Mouse (Mus musculus) liver, embryonic 13.5 days (tissue): Measurements from ENCODE around the gene Ankrd54. TPM values are rescaled to one million over a fixed set of nuclear protein-coding genes. Genes with fewer than 3 reads are reported as not detected.
A peak's percentile ranks its signal among the peaks of the same experiment; 100 is the strongest.

ENCODE experiments used
- ATAC-seq: fragments of 200-750 bp; cut with Nextera tagmentation; 2 replicates; pipeline ENCODE4 v1.8.0; 2017; ENCODE audit warnings: low read depth, mild to moderate bottlenecking, moderate number of reproducible peaks, moderate library complexity
- DNase-seq: peaks from one replicate; pipeline ENCODE4 v3.0.0; 2022
- H3K27ac ChIP-seq: fragments of 300-500 bp; sonication (generic); 2 replicates; pipeline ENCODE4 v1.5.1; 2015; ENCODE audit warnings: moderate library complexity, mild to moderate bottlenecking, inconsistent platforms
- H3K27me3 ChIP-seq: fragments of 300-500 bp; sonication (generic); 2 replicates; pipeline ENCODE4 v1.6.1; 2015; ENCODE audit warnings: mild to moderate bottlenecking, inconsistent platforms
- H3K36me3 ChIP-seq: fragments of 300-500 bp; sonication (generic); 2 replicates; pipeline ENCODE4 v1.6.1; 2015; ENCODE audit warnings: mild to moderate bottlenecking, inconsistent platforms
- H3K4me1 ChIP-seq: fragments of 300-500 bp; sonication (generic); replicated peaks from 2 replicates; pipeline ENCODE4 v1.6.1; 2015; ENCODE audit warnings: inconsistent platforms
- H3K4me2 ChIP-seq: fragments of 300-500 bp; sonication (generic); 2 replicates; pipeline ENCODE4 v1.6.1; 2015; ENCODE audit warnings: inconsistent platforms, mild to moderate bottlenecking, moderate library complexity
- H3K4me3 ChIP-seq: fragments of 300-500 bp; sonication (generic); replicated peaks from 2 replicates; pipeline ENCODE4 v1.5.1; 2015; ENCODE audit warnings: mild to moderate bottlenecking, inconsistent platforms
- H3K9ac ChIP-seq: fragments of 300-500 bp; sonication (generic); 2 replicates; pipeline ENCODE4 v1.6.1; 2015; ENCODE audit warnings: mild to moderate bottlenecking, inconsistent platforms
- H3K9me3 ChIP-seq: fragments of 300-500 bp; sonication (generic); replicated peaks from 2 replicates; pipeline ENCODE4 v1.6.1; 2016; ENCODE audit warnings: inconsistent platforms
- WGBS: fragments of 180-500 bp; shearing (Covaris S2); methylation state at CpG from one replicate; pipeline ENCODE4 v1.1.7; 2015; ENCODE audit not compliant: insufficient replicate concordance; 5-methylcytosine and 5-hydroxymethylcytosine counted together
- polyA plus RNA-seq: library from polyadenylated mRNA; unstranded; fragments of >200 nt; fragmentation: Nextera tagmentation; extraction: Ambion mirVana; gene quantifications from 2 replicates; pipeline ENCODE4 v1.2.1, GENCODE M21; 2015

The Ankrd54 gene
- polyA plus RNA-seq, 1 experiment from 2014 or later, result 47.9 TPM

DNA sequence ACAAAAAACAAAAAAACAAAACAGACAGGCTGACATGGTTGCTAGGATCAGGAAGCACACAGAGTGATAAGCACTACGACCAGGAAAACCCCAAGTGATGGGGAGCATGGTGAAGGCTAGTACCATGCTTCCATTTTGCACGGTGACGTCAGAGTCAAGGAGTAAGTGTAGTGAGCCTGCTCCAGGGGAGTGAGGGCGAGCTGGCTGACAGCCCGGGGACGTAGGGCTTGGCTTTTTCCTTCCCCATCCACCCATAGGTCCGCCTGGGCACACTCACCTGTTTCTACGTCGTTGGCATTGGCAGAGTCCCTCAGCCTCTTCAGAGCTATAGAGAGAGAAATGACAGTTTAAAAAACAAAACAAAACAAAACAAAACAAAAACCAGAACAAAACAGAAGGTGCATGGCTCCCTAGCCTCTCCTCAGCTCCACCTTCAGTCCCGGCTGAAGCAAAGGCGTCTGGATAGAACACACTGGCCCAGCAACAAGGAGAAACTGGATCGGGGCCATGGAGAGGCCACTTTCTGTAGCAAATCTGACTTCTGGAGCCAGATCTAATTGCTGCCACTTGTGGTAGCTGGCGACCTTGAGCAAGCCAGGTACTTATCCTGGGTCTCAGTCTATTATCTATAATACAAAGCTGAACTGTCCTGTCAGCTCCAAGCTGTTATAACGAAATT is 1.7 kb downstream of the Ankrd54 start:
- WGBS, result 76% methylated on average over 14 of the region's 14 CpGs
- peaks cover 52% of the 10 kb centered on the region for H3K36me3 ChIP-seq
- DNase-seq, result no peak
- H3K27ac ChIP-seq, result peak overlapping the region; percentile 92
- H3K9me3 ChIP-seq, result no peaks in the 10 kb centered on the region
- peak overlapping the region; percentile 93 for H3K9ac ChIP-seq
- peak overlapping the region; percentile 84 for H3K4me3 ChIP-seq
- H3K27me3 ChIP-seq, result no peaks in the 10 kb centered on the region
- H3K4me1 ChIP-seq, result peaks cover 82% of the 10 kb centered on the region
- peak overlapping the region; percentile 68 for H3K4me2 ChIP-seq
- no peak for ATAC-seq

DNA sequence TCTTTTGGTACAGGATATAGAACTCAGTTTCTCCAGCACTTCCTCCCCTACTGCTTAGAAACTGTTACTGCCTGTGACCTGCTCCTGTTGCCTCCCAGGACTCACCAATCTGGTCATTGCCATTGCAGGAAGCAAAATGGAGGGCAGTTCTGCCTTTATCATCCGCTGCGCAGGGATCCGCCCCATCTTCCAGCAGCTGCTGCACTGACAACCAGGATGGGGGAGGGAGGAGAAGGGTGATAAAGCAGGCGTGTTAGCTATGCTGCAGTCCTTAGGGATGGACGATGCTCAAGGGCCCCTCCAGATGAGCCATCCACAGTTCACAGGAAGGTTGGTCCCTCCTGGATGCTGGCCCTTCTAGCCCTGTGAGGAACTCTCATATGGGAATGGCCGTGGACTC is 4.8 kb downstream of the Ankrd54 start:
- Histone ChIP-seq H3K9ac (peak overlapping the region; percentile 54), H3K4me1 (peaks cover 61% of the 10 kb centered on the region), H3K27ac (peak overlapping the region; percentile 85), H3K4me2 (peak overlapping the region; percentile 53), H3K4me3 (no peak overlapping the region; the same call in 1 of the 2 replicates), H3K27me3 (no peaks in the 10 kb centered on the region), H3K9me3 (no peaks in the 10 kb centered on the region), H3K36me3 (peaks cover 84% of the 10 kb centered on the region)
- DNase-seq, result peak; percentile 72
- ATAC-seq, result peak; percentile 63
- 33% methylated on average over 6 of the region's 6 CpGs for WGBS

DNA sequence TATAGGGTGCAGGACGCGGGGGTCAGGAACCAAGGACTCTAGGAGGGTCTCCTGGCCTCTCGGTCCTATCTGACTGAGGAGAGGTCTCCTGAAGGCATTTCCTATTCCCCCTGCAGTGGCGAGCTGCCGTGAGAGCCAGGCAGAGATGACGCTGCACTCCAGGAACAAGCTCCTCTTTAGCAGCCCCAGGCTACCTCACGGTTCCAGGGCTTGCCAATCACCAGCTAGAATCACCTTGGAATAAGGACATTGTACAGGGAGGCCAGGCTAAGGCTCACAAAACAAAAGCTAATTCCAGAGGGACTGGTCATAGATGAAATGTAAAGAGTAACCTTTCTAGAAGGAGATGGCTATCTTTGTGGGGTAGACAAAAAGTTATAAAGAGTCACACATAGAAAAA is 6.1 kb downstream of the Ankrd54 start:
- ATAC-seq, result no peak
- Histone ChIP-seq H3K4me2 (no peak overlapping the region), H3K9ac (no peak overlapping the region), H3K9me3 (no peaks in the 10 kb centered on the region), H3K4me1 (peaks cover 69% of the 10 kb centered on the region), H3K4me3 (no peak overlapping the region), H3K27me3 (no peaks in the 10 kb centered on the region), H3K36me3 (peaks cover 97% of the 10 kb centered on the region), H3K27ac (peak overlapping the region; percentile 13; the same call in 1 of the 2 replicates)
- no peak for DNase-seq
- WGBS, result 90% methylated on average over 7 of the region's 7 CpGs

DNA sequence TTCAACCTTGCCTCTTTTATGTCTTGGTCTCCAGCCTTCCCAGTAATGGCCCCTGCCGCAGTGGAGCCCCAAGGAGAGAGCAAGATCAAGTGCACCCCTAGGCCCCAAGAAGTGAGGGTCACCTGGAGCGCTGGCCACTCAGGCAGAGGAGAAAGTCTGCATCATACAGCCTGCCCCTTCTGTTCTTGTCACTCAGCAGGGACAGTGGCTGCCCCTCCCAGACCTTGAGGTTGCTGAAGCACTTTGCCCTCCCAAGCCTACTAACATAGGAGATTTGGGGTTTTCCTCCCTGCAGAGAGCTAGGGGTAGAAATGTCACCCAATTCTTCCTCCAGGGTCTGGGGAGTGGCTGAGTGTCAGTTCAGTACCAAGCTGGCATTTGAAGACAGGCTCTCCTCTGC is 10.3 kb downstream of the Ankrd54 start:
- H3K4me2 ChIP-seq, result no peak overlapping the region
- H3K9ac ChIP-seq, result no peak overlapping the region
- peaks cover 60% of the 10 kb centered on the region for H3K36me3 ChIP-seq
- H3K4me1 ChIP-seq, result peaks cover 41% of the 10 kb centered on the region
- no peaks in the 10 kb centered on the region for H3K9me3 ChIP-seq
- peak overlapping the region; percentile 80 for H3K27ac ChIP-seq
- no peaks in the 10 kb centered on the region for H3K27me3 ChIP-seq
- H3K4me3 ChIP-seq, result no peak overlapping the region
- WGBS, result 76% methylated on average over 2 of the region's 2 CpGs
- no peak for ATAC-seq
- DNase-seq, result no peak

DNA sequence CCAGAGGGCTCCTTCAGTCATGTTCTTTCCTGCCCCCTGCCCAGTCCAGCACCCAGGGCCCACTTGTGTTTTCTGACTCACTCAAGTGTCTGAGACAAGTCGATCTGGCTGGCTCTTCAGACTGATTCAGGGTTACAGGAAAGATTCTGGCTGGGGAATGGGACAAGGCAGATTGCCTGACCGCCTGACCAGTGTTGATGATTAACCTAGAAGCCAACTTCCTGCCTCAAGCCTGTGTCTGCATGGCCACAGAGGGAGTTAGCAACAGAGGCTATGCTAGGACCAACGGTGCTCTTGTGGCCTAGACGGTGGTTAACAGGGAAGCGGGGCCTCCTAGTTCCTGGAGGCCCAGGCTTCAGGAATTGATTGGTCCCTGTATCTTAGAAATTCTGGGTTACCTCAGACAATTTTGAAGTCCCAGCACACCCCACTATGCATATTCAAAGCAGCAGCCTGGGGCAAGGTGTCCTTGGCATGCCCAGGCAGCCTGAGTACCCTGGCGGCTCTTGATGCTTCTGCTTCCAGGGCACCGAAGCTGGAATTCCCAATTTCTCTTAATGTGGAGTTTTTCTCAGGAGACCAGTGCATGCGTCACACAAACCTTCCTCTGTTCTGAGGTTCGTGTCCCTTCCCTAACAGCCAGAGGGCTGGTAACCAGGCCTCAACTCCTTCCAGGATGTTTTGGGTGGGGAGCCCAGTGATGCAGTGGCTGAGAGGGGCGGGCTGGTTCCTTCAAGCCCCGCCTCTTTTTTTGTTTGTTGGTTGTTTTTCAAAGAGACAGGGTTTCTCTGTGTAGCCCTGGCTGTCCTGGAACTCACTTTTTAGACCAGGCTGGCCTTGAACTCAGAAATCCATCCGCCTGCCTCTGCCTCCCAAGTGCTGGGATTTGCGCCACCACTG is 11.0 kb downstream of the Ankrd54 start:
- peak overlapping the region; percentile 80 for H3K27ac ChIP-seq
- peak overlapping the region; percentile 8; the same call in 1 of the 2 replicates for H3K9ac ChIP-seq
- WGBS, result 50% methylated on average over 13 of the region's 13 CpGs
- no peaks in the 10 kb centered on the region for H3K9me3 ChIP-seq
- peaks cover 35% of the 10 kb centered on the region for H3K4me1 ChIP-seq
- H3K4me2 ChIP-seq, result peak overlapping the region; percentile 10; the same call in 1 of the 2 replicates
- no peak for DNase-seq
- H3K36me3 ChIP-seq, result peaks cover 54% of the 10 kb centered on the region
- no peak overlapping the region; the same call in 1 of the 2 replicates for H3K4me3 ChIP-seq
- 0 out of 2 replicates have a peak, but pooled peaks cover 2% of the 10 kb centered on the region for H3K27me3 ChIP-seq
- peak; percentile 59 for ATAC-seq

DNA sequence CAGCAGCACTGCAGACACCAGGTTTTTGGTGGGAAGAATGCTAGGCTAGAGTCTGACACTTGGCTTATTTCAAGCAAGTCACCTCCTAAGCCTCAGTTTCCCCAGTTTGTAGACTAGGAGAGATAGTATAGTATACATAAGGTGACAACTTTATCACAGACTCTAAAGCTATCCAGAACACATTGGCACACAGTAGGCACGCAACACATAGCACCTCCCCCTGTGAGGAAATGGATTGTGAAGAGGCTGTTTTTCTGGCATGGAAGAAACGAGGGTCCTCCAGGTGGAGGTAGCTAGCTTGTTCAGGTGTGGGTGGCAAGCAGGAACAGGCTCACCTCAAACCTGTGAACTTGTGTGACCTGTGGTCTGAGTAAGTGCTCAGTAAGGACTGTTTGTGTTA is 11.7 kb downstream of the Ankrd54 start:
- 70% methylated on average over 2 of the region's 2 CpGs for WGBS
- Histone ChIP-seq H3K4me1 (peaks cover 32% of the 10 kb centered on the region), H3K27me3 (0 out of 2 replicates have a peak, but pooled peaks cover 3% of the 10 kb centered on the region), H3K9me3 (no peaks in the 10 kb centered on the region), H3K27ac (peak overlapping the region; percentile 80), H3K4me3 (no peak overlapping the region; the same call in 1 of the 2 replicates), H3K4me2 (peak overlapping the region; percentile 10; the same call in 1 of the 2 replicates), H3K36me3 (peaks cover 46% of the 10 kb centered on the region), H3K9ac (peak overlapping the region; percentile 36; the same call in 1 of the 2 replicates)
- DNase-seq (no peak), ATAC-seq (no peak)

DNA sequence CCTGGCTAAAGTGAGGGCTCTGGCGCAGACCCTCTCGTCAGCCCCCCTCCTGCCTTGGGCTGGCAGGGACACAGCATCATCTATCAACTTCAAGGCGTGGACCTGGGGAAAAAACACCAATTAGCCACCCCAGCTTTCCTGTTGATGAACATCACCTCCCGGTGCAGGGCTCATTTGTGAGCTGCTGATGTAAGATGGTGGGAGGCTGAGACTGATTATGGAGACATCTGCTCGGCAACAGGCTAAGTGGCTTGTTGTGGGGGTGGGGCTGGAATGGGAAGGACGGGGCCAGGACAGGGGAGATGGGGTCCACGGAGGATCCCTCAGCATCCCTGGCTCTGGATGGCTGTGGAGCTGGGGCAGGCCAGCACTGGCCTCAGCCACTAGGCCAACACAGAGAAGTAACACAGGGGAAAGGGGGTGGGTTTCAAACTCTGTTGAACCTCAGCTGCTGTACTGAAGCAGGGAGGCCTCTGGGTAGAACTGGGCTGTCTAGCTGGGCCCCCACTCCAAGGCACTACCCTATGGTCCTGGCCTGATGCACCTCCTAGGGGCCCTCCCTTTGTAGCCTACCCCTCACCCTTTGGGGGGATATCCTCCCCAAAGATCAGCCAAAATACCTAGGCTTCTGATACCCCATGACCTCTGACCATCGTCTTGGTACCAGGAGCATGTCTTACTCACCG is 12.4 kb downstream of the Ankrd54 start:
- whole genome bisulfite sequencing, result 70% methylated on average over 9 of the region's 9 CpGs
- peak overlapping the region; percentile 80; the same call in 1 of the 2 replicates for H3K27ac ChIP-seq
- no peak overlapping the region for H3K4me3 ChIP-seq
- ATAC-seq (no peak), DNase-seq (no peak)
- peaks cover 32% of the 10 kb centered on the region for H3K4me1 ChIP-seq
- H3K27me3 ChIP-seq, result peaks cover 3% of the 10 kb centered on the region; the same call in 1 of the 2 replicates
- peaks cover 40% of the 10 kb centered on the region for H3K36me3 ChIP-seq
- peak overlapping the region; percentile 36; the same call in 1 of the 2 replicates for H3K9ac ChIP-seq
- H3K4me2 ChIP-seq, result 0 out of 2 replicates have a peak overlapping the region, but pooled peaks have one; percentile 10
- no peaks in the 10 kb centered on the region for H3K9me3 ChIP-seq

DNA sequence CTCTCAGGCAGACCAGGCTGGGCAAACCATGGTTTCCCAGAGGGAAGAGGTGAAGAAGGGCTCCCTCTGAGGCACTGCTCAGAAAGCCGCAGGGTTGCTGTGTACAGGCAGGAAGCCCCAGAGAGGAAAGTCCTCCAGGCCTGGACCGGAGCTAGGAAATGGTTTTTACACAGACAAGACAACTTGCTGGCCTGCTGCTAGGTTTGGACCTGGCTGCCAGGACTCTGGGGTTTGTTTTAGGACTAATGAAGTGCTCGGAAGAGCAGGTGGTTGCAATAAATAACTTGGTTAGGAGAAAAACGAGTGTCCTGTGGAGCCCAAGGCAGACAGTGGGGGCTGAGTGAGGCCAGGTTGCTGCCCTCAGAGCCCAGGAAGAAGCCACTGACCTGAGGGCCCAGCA is 14.5 kb downstream of the Ankrd54 start:
- Histone ChIP-seq H3K27me3 (peaks cover 23% of the 10 kb centered on the region), H3K27ac (no peak overlapping the region), H3K9me3 (no peaks in the 10 kb centered on the region), H3K4me1 (peaks cover 42% of the 10 kb centered on the region), H3K4me3 (no peak overlapping the region), H3K4me2 (no peak overlapping the region), H3K36me3 (peaks cover 19% of the 10 kb centered on the region), H3K9ac (no peak overlapping the region)
- DNase-seq (no peak), ATAC-seq (no peak)
- WGBS, result 59% methylated on average over 4 of the region's 4 CpGs

DNA sequence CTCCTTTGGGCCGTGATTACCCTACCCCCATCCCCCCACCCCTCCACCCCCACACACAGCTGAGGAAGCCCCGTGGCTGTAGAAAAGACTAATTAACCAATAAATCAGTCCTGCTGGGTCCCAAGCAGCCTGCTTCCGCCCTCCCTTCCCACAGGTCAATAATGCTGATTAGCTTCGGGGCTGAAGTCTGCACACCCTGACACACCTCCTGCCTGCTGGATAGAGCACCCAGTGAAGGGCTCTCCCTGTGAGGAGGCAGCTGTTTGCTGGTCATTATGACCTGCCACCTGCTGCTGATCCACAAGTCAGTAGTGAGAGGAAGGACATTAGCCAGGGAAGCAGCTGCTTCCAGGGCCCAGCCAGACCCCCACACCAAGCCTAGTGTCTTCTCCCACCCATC is 17.9 kb downstream of the Ankrd54 start:
- ATAC-seq, result peak; percentile 34; the same call in 1 of the 2 replicates
- Histone ChIP-seq H3K27me3 (peaks cover 56% of the 10 kb centered on the region), H3K27ac (0 out of 2 replicates have a peak overlapping the region, but pooled peaks have one; percentile 19), H3K4me2 (no peak overlapping the region), H3K9ac (no peak overlapping the region), H3K36me3 (no peaks in the 10 kb centered on the region), H3K4me1 (peaks cover 43% of the 10 kb centered on the region), H3K4me3 (no peak overlapping the region), H3K9me3 (no peaks in the 10 kb centered on the region)
- no peak for DNase-seq
- WGBS, result 25% methylated on average over 4 of the region's 4 CpGs

DNA sequence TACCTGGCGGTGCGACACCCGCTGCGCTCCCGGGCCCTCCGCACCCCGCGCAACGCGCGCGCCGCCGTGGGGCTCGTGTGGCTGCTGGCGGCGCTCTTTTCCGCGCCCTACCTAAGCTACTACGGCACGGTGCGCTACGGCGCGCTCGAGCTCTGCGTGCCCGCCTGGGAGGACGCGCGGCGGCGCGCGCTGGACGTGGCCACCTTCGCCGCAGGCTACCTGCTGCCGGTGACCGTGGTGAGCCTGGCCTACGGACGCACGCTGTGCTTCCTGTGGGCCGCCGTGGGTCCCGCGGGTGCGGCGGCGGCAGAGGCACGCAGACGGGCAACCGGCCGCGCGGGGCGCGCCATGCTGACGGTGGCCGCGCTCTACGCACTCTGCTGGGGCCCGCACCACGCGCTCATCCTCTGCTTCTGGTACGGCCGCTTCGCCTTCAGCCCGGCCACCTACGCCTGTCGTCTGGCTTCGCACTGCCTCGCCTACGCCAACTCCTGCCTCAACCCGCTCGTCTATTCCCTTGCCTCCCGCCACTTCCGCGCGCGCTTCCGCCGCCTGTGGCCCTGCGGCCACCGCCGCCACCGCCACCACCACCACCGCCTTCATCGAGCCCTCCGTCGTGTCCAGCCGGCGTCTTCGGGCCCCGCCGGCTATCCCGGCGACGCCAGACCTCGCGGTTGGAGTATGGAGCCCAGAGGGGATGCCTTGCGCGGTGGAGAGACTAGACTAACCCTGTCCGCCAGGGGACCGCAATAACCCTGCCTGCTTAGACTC is 19.8 kb downstream of the Ankrd54 start:
- WGBS, result 1% methylated on average over 101 of the region's 105 CpGs
- DNase-seq (no peak), ATAC-seq (no peak)
- H3K9ac ChIP-seq, result peak overlapping the region; percentile 63
- peak overlapping the region; percentile 59 for H3K4me3 ChIP-seq
- H3K4me2 ChIP-seq, result peak overlapping the region; percentile 80
- no peaks in the 10 kb centered on the region for H3K36me3 ChIP-seq
- H3K27me3 ChIP-seq, result peaks cover 62% of the 10 kb centered on the region
- no peaks in the 10 kb centered on the region for H3K9me3 ChIP-seq
- peaks cover 61% of the 10 kb centered on the region for H3K4me1 ChIP-seq
- H3K27ac ChIP-seq, result no peak overlapping the region
